Mouse (Mus musculus) T-helper 1 cell (primary cell): Measurements from ENCODE around the gene Aplp2.

Experiments
- in situ Hi-C: fragments of 300-600 bp; cut with MboI, MseI; formaldehyde crosslinking; loops from one replicate; pipeline ENCODE4 v1.15.1; 2025; ENCODE audit warnings: high pct_unique_total_duplicates

The Aplp2 gene

GRCm38 (mm10) chr9:31211690-31212499, at the start of gene Aplp2:
Aplp2 (minus strand) TSS chr9:31211815.
- in situ Hi-C loops = loop anchor here (5.0 kb wide), 1 partner anchor 70 kb away; the partner anchor contains the start of gene Prdm10

- in situ Hi-C loops = no loop called here
Measured at GRCm38 (mm10) chr9:31260219-31260618, 48.6 kb upstream of the Aplp2 start.

GRCm38 (mm10) chr9:31258237-31258636, 46.6 kb upstream of the Aplp2 start:
- in situ Hi-C loops = no loop called here

- in situ Hi-C loops = no loop called here
Measured at GRCm38 (mm10) chr9:31255953-31256352, 44.3 kb upstream of the Aplp2 start.

- in situ Hi-C loops = no loop called here
Measured at GRCm38 (mm10) chr9:31254697-31255004, 43.0 kb upstream of the Aplp2 start.

GRCm38 (mm10) chr9:31253866-31254696, 42.5 kb upstream of the Aplp2 start:
- in situ Hi-C loops = no loop called here

- in situ Hi-C loops = no loop called here
Measured at GRCm38 (mm10) chr9:31253311-31253734, 41.7 kb upstream of the Aplp2 start.

GRCm38 (mm10) chr9:31252182-31252799, 40.7 kb upstream of the Aplp2 start:
- in situ Hi-C loops = no loop called here

GRCm38 (mm10) chr9:31247447-31248220, 36.0 kb upstream of the Aplp2 start:
- in situ Hi-C loops = no loop called here

- in situ Hi-C loops = no loop called here
Measured at GRCm38 (mm10) chr9:31246421-31246820, 34.8 kb upstream of the Aplp2 start.

GRCm38 (mm10) chr9:31245006-31245405, 33.4 kb upstream of the Aplp2 start:
- in situ Hi-C loops = no loop called here

GRCm38 (mm10) chr9:31243939-31244333, 32.3 kb upstream of the Aplp2 start:
- in situ Hi-C loops = no loop called here

GRCm38 (mm10) chr9:31243306-31243938, 31.8 kb upstream of the Aplp2 start:
- in situ Hi-C loops = no loop called here

GRCm38 (mm10) chr9:31241208-31241699, 29.6 kb upstream of the Aplp2 start:
- in situ Hi-C loops = no loop called here

GRCm38 (mm10) chr9:31240522-31241207, 29.1 kb upstream of the Aplp2 start:
- in situ Hi-C loops = no loop called here

- in situ Hi-C loops = no loop called here
Measured at GRCm38 (mm10) chr9:31239551-31239950, 27.9 kb upstream of the Aplp2 start.

GRCm38 (mm10) chr9:31238526-31238925, 26.9 kb upstream of the Aplp2 start:
- in situ Hi-C loops = no loop called here

GRCm38 (mm10) chr9:31236079-31236478, 24.5 kb upstream of the Aplp2 start:
- in situ Hi-C loops = no loop called here

GRCm38 (mm10) chr9:31235489-31235888, 23.9 kb upstream of the Aplp2 start:
- in situ Hi-C loops = no loop called here

GRCm38 (mm10) chr9:31235030-31235429, 23.4 kb upstream of the Aplp2 start:
- in situ Hi-C loops = no loop called here
